Mouse (Mus musculus): ENCODE measurements around the gene Slc25a43. TPM values are rescaled to one million over a fixed set of nuclear protein-coding genes. Genes with fewer than 3 reads are reported as not detected.

Gene Slc25a43
- total and polyA plus RNA-seq, 3 experiments: 1.2 to 1.7 (median 1.5) TPM

DNA sequence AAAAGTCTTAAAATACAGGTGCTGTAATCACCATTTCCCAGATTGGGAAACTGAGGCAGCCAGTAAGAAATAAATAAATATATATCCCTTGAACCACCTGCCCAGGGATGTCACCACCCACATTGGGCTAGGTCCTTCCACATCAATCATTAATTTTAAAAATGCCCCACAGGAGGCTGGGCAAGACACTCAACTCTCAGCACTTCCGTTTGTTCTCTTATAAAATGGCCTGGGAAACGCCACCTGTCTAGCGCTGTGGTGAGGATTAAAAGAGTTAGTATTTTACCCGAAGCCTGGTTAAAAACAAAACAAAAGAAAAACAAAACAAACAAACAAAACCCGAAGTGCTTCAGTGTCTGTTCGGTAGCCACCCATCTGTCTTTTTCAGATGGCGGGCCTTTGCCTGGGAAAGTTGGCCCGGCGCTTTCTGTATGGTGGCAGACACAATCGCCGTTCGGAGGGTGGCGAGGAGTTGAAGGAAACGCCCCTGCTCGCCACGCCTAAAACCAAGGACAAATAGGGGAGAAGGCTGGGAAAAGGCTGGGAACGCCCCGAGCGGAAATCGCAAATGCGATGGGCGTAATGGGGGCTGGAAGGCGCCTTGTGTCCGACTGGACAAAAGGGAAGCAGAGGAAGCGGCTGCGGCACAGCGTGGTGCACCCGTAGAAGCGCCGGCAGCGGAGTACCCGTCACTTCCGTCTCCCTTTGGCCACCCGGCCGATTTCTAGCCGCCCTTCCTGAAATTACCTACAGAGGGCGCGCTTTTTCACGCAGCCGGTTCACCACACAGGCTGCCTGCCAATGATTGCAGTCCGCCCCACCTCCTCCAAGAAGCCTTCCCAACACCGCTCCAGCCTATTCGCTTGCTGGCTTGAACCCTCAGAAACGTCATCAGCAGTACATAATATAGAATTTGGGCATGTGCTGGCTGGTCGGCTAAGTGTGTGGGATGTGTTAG is 64.2 kb downstream of the Slc25a43 start (continued):
- peak; percentile 52 for TF ChIP-seq MAX (IDR thresholded peaks at IDR 0.05; ENCODE audit: low read length)

DNA sequence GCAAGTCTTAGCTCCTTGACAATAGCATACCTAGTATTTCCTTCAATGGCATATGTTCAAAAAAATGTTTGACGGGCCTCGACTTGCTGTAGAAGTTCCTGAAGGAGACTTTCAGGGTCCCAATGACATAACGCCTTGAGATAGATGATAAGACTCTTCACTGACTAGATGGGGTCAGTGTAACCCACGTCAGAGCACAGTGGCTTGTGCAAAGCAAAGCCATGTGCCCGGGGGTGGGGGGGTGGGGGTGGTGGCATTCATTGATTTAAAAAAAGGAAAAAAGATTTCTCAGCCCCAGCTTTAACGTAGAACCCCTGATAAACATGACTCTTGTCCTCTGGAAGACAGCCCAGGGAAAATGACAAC is 64.8 kb downstream of the Slc25a43 start:
- TF ChIP-seq JUN (IDR thresholded peaks at IDR 0.05; ENCODE audit: insufficient read depth, low read depth, low read length): no peak
- TF ChIP-seq NRF1 (IDR thresholded peaks at IDR 0.05; ENCODE audit: low read depth, low read length): no peak
- no peak for TF ChIP-seq MAFK (IDR thresholded peaks at IDR 0.05; ENCODE audit: insufficient replicate concordance, low read length)
- no peak for TF ChIP-seq CHD2 (IDR thresholded peaks at IDR 0.05; ENCODE audit: low read length)
- no peak for TF ChIP-seq EP300 (IDR thresholded peaks at IDR 0.05; ENCODE audit: low read length)
- TF ChIP-seq POLR2AphosphoS2 (IDR thresholded peaks at IDR 0.05; ENCODE audit: low read depth, low read length): no peak
- no peak for TF ChIP-seq NELFE (IDR thresholded peaks at IDR 0.05; ENCODE audit: low read depth, low read length)
- no peak for TF ChIP-seq MXI1 (IDR thresholded peaks at IDR 0.05; ENCODE audit: low read depth, low read length)
- no peak for TF ChIP-seq ZNF384 (IDR thresholded peaks at IDR 0.05; ENCODE audit: low read depth, low read length)
- no peak for TF ChIP-seq TBP (conservative IDR thresholded peaks at IDR 0.05; ENCODE audit: low read depth, low read length)
- no peak for TF ChIP-seq MEF2A (IDR thresholded peaks at IDR 0.05; ENCODE audit: borderline replicate concordance, low read depth, low read length)
- no peak for TF ChIP-seq MAX (IDR thresholded peaks at IDR 0.05; ENCODE audit: low read length)
- no peak for TF ChIP-seq USF1 (IDR thresholded peaks at IDR 0.05; ENCODE audit: low read depth, low read length)
- TF ChIP-seq ELF1 (IDR thresholded peaks at IDR 0.05; ENCODE audit: low read depth, low read length): no peak
- TF ChIP-seq KAT2A (IDR thresholded peaks at IDR 0.05; ENCODE audit: insufficient replicate concordance, low read length): no peak
- no peak for TF ChIP-seq GABPA (IDR thresholded peaks at IDR 0.05; ENCODE audit: insufficient replicate concordance, low read depth, low read length)
- TF ChIP-seq USF2 (conservative IDR thresholded peaks at IDR 0.05; ENCODE audit: low read depth, low read length): no peak
- dilution Hi-C loops (cut with MboI; ENCODE audit: extremely low pct_ligation_motif_present, extremely low pct_unique_long_range_greater_than_20kb, low sequenced_read_pairs): no loop called here

More for the DNA sequence above, 64.8 kb downstream of the Slc25a43 start:
- H3K4me3 ChIP-seq (replicated peaks in 1 of 3; ENCODE audit: low read depth in 2 of 3, low read length in 2 of 3, poor library complexity in 1 of 3): peak overlapping the region in 2 of 3 experiments; percentile 20 to 33
- peaks cover 0 to 7% of the 10 kb centered on the region in 2 experiments; a peak in 1 of 4 replicates for H3K4me1 ChIP-seq (ENCODE audit: control insufficient read depth in 1 of 2, insufficient read depth in 2 of 2)
- no peak overlapping the region for H3K27ac ChIP-seq (ENCODE audit: insufficient read depth, low read depth)
- DNase-seq (ENCODE audit: extremely low read depth): no peak
- H3K79me2 ChIP-seq (replicated peaks; ENCODE audit: control insufficient read depth, extremely low read depth, insufficient read depth, poor library complexity, severe bottlenecking): no peaks in the 10 kb centered on the region
- 0 out of 2 replicates have a peak overlapping the region, but pooled peaks have one; percentile 17 for H3K4me2 ChIP-seq (ENCODE audit: insufficient read depth, low read depth, poor library complexity, severe bottlenecking)
- in situ Hi-C loops (cut with MboI; ENCODE audit: low pct_ligation_motif_present, low pct_unique_long_range_greater_than_20kb, low sequenced_read_pairs): no loop called here
- no peaks in the 10 kb centered on the region for H3K36me3 ChIP-seq (replicated peaks in 1 of 2; ENCODE audit: control insufficient read depth in 1 of 2, insufficient read depth in 1 of 2, low read length in 1 of 2)
- no peak overlapping the region; the same call in none of the 2 replicates for H3K9ac ChIP-seq (ENCODE audit: insufficient read depth, low read depth)
- H3K27me3 ChIP-seq (replicated peaks): no peaks in the 10 kb centered on the region
- no peaks in the 10 kb centered on the region for H3K9me3 ChIP-seq (replicated peaks; ENCODE audit: low read length)
